Mouse (Mus musculus) 3134 (cell line): ENCODE results near the gene Ndp.

Experiments
- DNase-seq: peaks from one replicate; pipeline ENCODE4 v3.0.0-alpha.2; 2011; ENCODE audit warnings: low spot score; ENCODE audit not compliant: insufficient read length; ENCODE audit errors: extremely low read depth

The Ndp gene

DNA sequence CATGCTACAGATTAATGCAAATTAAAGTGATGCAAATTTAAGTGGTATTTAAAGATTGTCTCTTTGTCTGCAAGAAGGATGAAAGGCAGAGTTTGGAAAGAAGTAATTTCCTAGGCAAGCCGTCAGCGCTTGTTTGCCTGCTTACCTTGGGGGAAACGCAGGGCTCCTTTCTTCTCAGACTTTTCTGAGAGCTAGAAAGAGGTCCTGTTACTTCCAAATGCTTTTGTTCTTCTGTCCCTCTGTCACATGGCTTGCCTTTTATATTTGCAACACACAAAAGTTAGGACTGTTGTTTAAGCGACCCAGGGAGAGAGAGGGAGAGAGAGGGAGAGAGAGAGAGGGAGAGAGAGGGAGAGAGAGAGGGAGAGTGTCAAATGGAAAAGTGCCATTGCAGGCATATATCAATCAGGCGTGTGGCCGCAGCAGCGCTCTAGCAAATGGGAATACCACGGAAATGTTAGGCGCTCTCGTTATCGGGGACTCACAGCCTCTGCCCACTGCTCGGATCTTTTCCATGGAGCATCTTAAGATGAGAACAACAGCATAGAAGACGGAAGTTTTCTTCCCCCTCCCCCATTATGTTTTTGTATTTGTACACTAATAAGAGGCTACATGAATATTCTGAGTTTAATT is at the start of gene Ndp:
TSS of gene Ndp (minus strand) at position 534 of the 633 bp plus-strand sequence.
- DNase-seq: no peak

DNA sequence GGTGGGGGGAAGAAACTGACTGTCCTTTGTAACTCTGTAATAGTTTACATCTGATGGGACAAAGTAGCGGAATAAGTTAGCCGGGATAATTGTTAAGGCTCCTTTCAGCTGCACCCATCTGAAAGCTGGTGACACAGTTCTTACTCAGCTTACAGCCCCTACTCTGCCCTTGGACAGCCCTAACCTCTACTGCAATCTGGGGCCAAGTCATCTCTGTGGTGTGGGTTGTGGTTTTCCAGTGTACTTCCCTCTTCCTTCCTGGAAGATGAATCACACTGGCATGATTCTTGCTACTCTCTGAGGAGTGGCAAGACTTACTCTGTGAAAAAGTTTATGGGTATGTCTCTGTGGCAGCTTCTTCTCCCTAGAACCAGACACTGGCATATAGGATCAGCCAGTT is 43.2 kb upstream of the Ndp start:
- DNase-seq: peak; percentile 68

- peak; percentile 44 for DNase-seq
Observed at GRCm38 (mm10) chrX:16918006-16918405, 6.4 kb upstream of the Ndp start.

DNA sequence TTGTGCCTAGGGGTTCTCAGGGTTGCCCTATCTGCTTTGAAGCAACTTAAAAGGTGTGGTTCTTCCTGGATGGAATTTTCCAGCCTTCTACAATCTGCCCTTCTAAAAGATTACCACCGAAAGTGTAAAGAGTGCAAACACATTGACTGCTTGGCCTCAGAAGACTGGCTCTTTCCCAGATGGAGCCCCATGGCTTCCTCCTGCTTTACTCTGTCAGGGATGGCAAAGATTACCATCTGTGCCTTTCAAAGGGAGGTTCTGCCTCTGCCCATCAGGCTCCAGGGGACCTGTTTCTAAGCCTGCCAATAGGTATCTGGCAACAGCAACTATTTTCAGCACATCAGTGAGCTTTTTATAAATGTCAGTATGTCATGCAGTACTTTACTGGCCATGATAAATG is 1.5 kb upstream of the Ndp start:
- no peak for DNase-seq

DNA sequence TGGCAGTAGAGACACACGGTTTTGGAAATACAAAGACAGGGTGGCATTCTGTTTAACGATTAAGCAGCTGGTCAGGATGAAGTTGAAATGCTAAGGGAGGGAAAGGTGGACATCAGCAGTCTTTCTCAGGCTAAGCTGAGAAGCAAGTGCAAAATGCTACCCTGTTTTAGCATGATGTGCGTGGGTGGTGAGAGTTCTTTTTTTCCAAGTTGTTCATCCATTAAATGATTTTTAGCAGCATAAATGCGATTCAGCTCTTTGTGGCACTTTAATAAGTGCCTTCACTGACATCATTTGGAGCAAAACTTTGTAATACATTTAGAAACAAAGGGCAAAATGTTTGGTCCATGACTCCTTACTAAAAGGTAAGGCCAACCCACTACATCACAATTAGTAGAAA is 337 bp upstream of the Ndp start:
- DNase-seq: no peak

- DNase-seq: no peak
Observed at GRCm38 (mm10) chrX:16910211-16911095, 1.1 kb downstream of the Ndp start.

DNA sequence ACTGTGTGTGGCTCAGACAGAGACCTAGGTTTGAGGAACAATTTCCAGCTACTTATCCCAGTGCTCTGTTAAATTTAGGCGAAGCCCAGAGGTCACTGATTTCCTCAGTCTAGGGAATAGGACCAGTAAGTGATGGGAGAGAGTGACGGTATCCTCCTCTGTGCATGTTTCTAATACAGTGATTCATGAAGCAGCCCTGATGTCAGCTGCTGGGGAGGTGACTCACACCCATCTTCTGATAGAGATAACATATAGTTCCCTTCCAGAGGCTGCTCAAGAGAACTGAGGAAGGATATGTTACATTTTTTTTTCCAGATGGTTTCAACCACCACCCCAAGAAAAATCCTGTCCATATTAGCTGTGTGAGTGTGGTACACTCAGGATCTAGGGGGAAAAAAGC is 2.9 kb downstream of the Ndp start:
- no peak for DNase-seq

GRCm38 (mm10) chrX:16907554-16907953 is 4.0 kb downstream of the Ndp start:
- no peak for DNase-seq

DNA sequence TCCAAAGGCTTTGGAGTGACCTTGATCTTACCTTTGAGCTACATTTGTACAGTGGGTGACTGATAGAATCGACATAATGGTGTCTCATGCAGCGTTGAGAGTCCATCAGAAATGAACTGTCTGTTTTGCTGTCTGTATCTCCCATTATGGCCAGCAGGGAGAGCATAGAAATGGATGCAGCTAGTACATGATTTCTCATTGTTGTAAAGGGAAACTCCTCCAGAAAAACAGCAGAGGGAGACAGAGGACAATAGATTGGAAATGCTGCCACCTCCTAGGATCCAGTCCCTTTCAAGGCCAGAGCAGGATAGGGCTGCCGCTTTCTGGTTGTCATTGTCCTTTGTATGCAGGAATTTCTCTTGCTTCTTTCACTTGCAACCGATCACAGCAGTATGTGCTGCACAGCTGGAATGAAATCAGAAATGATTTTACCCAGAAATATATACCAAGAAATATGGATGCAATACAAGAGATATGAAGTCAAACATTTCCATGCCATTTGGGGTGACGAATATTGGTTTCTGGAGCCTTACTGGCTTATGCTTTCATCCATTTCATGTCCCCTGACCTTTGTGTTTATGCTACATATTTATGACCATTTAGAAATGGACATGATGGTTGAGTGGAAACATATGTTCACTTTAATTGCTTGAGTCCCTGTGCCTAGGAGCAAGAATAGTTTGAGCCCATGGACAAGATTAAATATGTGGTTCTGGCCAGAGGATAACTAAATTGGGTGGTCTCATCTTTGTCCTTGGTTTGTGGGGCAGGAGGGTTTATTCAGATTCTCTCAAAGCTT is 17.0 kb downstream of the Ndp start:
- DNase-seq: peak; percentile 43

GRCm38 (mm10) chrX:16867640-16868314 is 43.8 kb downstream of the Ndp start:
- no peak for DNase-seq

GRCm38 (mm10) chrX:16860244-16860643 is 51.3 kb downstream of the Ndp start:
- peak; percentile 1 for DNase-seq

DNA sequence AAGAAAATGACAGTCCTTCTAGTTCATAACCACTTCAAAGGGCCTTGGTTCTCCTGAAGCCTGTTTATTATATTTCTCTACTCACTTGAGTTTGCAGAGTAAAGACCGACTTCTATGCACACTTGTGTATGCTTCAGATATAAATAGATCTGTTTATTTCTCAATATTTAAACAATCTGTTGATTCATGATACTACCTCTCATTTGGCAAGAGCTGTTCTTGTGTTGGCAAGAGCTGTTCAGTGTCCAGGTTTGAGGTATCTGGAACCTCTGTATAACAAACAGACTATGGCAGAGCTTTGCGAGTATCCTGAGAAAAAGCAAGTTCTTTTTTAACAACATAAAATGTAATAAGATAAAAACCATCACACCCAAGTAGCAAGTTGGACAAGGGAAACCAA is 65.5 kb downstream of the Ndp start:
- DNase-seq: no peak

DNA sequence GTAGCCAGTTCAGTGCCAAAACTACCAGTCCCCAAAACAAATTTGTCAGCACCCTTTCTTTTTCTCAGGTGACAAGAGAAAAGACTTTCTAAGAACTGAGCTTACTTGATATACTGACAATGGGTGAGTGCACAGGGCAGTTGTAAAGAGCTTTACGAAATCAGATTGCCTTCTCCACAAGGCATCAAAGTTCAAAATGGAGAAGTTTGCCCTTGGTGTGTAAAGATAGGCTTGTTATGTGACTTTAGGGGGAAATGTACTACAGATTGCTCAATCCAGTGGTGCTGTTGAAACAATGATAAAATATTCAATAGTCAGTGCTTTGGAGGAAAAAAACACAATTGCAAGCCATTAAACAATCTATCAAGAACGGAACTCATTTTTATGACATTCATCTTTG is 70.1 kb downstream of the Ndp start:
- no peak for DNase-seq

DNA sequence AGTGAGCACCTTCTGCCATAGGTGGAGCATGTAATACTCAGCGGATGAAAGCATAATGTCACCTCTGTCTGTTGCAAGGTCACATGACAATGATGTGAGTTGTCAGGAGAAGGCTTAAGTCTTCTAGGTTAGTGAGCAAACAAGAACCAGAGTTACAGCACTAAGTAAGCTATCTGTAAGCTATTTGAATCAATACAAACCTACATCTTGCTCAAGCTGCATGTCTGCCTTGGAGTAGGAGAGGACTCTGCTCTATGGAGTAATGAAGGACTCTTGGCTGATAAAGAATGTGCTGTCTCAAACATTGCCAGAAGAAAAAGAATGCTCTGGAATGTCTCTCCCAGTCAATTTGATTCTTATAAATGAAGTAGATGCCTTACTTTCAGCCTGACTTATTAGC is 74.3 kb downstream of the Ndp start:
- no peak for DNase-seq

GRCm38 (mm10) chrX:16836488-16837082 is 75.0 kb downstream of the Ndp start:
- DNase-seq: no peak
